Mouse (Mus musculus): ENCODE results near the gene Phf24. TPM values are rescaled to one million over a fixed set of nuclear protein-coding genes. Genes with fewer than 3 reads are reported as not detected.

Phf24 gene
- polyA plus RNA-seq, 1 experiment from 2014 or later, result 1.1 TPM

- no peak overlapping the region for H3K27ac ChIP-seq (ENCODE audit: low read depth, low read length)
- 85% methylated on average over 16 of the region's 16 CpGs for WGBS
- no peaks in the 10 kb centered on the region for H3K9me3 ChIP-seq (ENCODE audit: control insufficient read depth, low read length)
- H3K4me2 ChIP-seq (replicated peaks; ENCODE audit: low read depth, low read length), result no peak overlapping the region
- no peak overlapping the region for H3K9ac ChIP-seq (ENCODE audit: low read depth, low read length)
- no peaks in the 10 kb centered on the region for H3K36me3 ChIP-seq (ENCODE audit: control insufficient read depth, insufficient read depth, low read length)
- H3K4me1 ChIP-seq (ENCODE audit: control insufficient read depth, insufficient read depth, low read length), result no peaks in the 10 kb centered on the region
- H3K27me3 ChIP-seq (ENCODE audit: control insufficient read depth, insufficient read depth, low read length), result no peaks in the 10 kb centered on the region
- no peak overlapping the region for H3K4me3 ChIP-seq (ENCODE audit: low read length)
- no peak for ATAC-seq (ENCODE audit: low FRiP score, low TSS enrichment)
Observed at GRCm38 (mm10) chr4:42879829-42880676, 36.4 kb upstream of the Phf24 start.

DNA sequence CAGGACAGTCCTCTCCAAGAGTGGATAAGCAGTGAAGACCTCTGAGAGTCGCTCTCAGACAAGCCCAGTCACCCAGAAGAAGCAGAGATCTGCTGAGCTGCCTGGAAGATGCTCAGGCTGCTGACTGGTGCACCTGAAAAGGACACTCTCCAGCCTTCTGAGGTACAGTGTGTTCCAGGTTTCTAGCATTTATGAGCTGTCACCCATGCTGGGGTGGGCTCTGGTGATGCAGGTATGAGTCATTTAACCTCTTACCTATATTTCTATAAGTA lies 35.8 kb upstream of the Phf24 start:
- Histone ChIP-seq H3K27me3 (ENCODE audit: control insufficient read depth, insufficient read depth, low read length) (no peaks in the 10 kb centered on the region), H3K36me3 (ENCODE audit: control insufficient read depth, insufficient read depth, low read length) (no peaks in the 10 kb centered on the region), H3K4me2 (replicated peaks; ENCODE audit: low read depth, low read length) (no peak overlapping the region), H3K4me3 (ENCODE audit: low read length) (no peak overlapping the region), H3K9ac (ENCODE audit: low read depth, low read length) (no peak overlapping the region), H3K4me1 (ENCODE audit: control insufficient read depth, insufficient read depth, low read length) (no peaks in the 10 kb centered on the region), H3K27ac (ENCODE audit: low read depth, low read length) (no peak overlapping the region), H3K9me3 (ENCODE audit: control insufficient read depth, low read length) (no peaks in the 10 kb centered on the region)
- 67% methylated on average over 1 of the region's 1 CpGs for WGBS
- no peak for ATAC-seq (ENCODE audit: low FRiP score, low TSS enrichment)

DNA sequence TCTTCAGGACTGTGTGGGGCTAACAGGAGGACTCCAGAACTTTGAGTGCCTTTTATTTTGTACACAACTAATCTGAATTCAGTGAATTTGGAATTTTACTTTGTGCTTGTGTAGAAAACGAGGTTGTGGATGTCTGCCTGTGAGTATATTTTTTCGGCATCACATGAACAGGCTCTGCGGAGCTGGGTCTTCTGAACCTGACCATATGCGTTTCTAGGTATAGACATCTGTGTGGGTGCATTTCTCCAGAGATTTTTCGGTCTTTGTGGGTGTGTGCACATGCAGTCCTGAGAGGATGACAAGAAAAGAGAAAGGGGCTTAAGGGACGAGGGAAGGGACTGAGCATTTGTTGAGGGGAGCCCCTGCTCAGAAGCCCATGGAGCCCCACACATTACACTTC lies 29.5 kb upstream of the Phf24 start:
- Histone ChIP-seq H3K4me1 (ENCODE audit: control insufficient read depth, insufficient read depth, low read length) (no peaks in the 10 kb centered on the region), H3K27ac (ENCODE audit: low read depth, low read length) (no peak overlapping the region), H3K9me3 (ENCODE audit: control insufficient read depth, low read length) (no peaks in the 10 kb centered on the region), H3K9ac (ENCODE audit: low read depth, low read length) (no peak overlapping the region), H3K4me3 (ENCODE audit: low read length) (no peak overlapping the region), H3K27me3 (ENCODE audit: control insufficient read depth, insufficient read depth, low read length) (no peaks in the 10 kb centered on the region), H3K36me3 (ENCODE audit: control insufficient read depth, insufficient read depth, low read length) (no peaks in the 10 kb centered on the region), H3K4me2 (replicated peaks; ENCODE audit: low read depth, low read length) (no peak overlapping the region)
- no peak for ATAC-seq (ENCODE audit: low FRiP score, low TSS enrichment)
- 87% methylated on average over 6 of the region's 6 CpGs for WGBS

DNA sequence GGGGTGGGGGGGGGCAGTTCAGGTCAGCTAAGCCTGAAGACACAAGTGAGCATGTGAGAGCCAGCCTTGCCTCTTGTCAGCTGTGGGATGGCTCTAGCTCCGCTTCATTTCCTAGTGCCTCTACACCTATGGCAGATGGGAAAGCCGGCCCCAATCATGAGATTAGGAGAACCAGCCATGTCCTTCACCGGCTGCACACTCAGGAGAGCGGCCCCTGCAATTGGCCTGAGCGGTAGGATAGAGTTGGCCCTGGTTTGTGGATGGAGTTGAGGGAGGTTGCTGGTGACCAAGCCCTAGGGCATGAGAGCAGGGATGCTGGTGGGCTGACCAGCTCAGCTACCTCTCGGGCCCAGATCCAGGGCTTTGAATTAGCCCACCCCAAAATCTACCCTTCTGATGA lies 27.7 kb upstream of the Phf24 start:
- ATAC-seq (ENCODE audit: low FRiP score, low TSS enrichment), result no peak
- no peaks in the 10 kb centered on the region for H3K4me1 ChIP-seq (ENCODE audit: control insufficient read depth, insufficient read depth, low read length)
- H3K36me3 ChIP-seq (ENCODE audit: control insufficient read depth, insufficient read depth, low read length), result no peaks in the 10 kb centered on the region
- H3K9me3 ChIP-seq (ENCODE audit: control insufficient read depth, low read length), result no peaks in the 10 kb centered on the region
- no peaks in the 10 kb centered on the region for H3K27me3 ChIP-seq (ENCODE audit: control insufficient read depth, insufficient read depth, low read length)
- H3K27ac ChIP-seq (ENCODE audit: low read depth, low read length), result no peak overlapping the region
- 91% methylated on average over 6 of the region's 6 CpGs for WGBS
- H3K9ac ChIP-seq (ENCODE audit: low read depth, low read length), result no peak overlapping the region
- H3K4me2 ChIP-seq (replicated peaks; ENCODE audit: low read depth, low read length), result no peak overlapping the region
- H3K4me3 ChIP-seq (ENCODE audit: low read length), result no peak overlapping the region

GRCm38 (mm10) chr4:42891176-42891575 lies 25.3 kb upstream of the Phf24 start:
- ATAC-seq (ENCODE audit: low FRiP score, low TSS enrichment), result no peak
- H3K4me1 ChIP-seq (ENCODE audit: control insufficient read depth, insufficient read depth, low read length), result no peaks in the 10 kb centered on the region
- 71% methylated on average over 7 of the region's 7 CpGs for WGBS
- no peaks in the 10 kb centered on the region for H3K9me3 ChIP-seq (ENCODE audit: control insufficient read depth, low read length)
- H3K27me3 ChIP-seq (ENCODE audit: control insufficient read depth, insufficient read depth, low read length), result no peaks in the 10 kb centered on the region
- no peaks in the 10 kb centered on the region for H3K36me3 ChIP-seq (ENCODE audit: control insufficient read depth, insufficient read depth, low read length)
- H3K4me3 ChIP-seq (ENCODE audit: low read length), result no peak overlapping the region
- no peak overlapping the region for H3K9ac ChIP-seq (ENCODE audit: low read depth, low read length)
- no peak overlapping the region for H3K4me2 ChIP-seq (replicated peaks; ENCODE audit: low read depth, low read length)
- no peak overlapping the region for H3K27ac ChIP-seq (ENCODE audit: low read depth, low read length)

DNA sequence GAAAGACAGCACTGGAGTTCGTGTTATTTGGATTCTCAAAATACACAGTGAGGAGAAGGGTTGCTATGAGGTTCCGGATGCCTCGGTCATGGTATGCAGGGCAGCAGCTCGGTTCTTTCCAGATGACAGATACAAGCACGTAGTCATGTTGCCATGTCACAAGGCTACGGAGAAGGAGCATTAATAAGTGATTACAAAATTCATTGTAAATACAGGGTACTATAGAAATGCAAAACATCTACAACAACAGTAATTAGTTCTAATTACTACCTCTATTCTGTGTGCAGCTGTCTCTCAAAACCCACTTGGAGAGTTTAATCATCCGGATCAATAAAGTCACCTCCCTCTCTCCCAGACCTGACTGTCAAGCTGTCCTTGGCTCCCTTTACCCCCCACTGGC lies 21.3 kb upstream of the Phf24 start:
- WGBS, result 78% methylated on average over 7 of the region's 7 CpGs
- H3K27me3 ChIP-seq (ENCODE audit: control insufficient read depth, insufficient read depth, low read length), result no peaks in the 10 kb centered on the region
- H3K4me1 ChIP-seq (ENCODE audit: control insufficient read depth, insufficient read depth, low read length), result no peaks in the 10 kb centered on the region
- no peak overlapping the region for H3K4me2 ChIP-seq (replicated peaks; ENCODE audit: low read depth, low read length)
- no peaks in the 10 kb centered on the region for H3K9me3 ChIP-seq (ENCODE audit: control insufficient read depth, low read length)
- no peaks in the 10 kb centered on the region for H3K36me3 ChIP-seq (ENCODE audit: control insufficient read depth, insufficient read depth, low read length)
- no peak overlapping the region for H3K9ac ChIP-seq (ENCODE audit: low read depth, low read length)
- no peak overlapping the region for H3K27ac ChIP-seq (ENCODE audit: low read depth, low read length)
- no peak overlapping the region for H3K4me3 ChIP-seq (ENCODE audit: low read length)
- ATAC-seq (ENCODE audit: low FRiP score, low TSS enrichment), result no peak

GRCm38 (mm10) chr4:42898914-42899313 lies 17.5 kb upstream of the Phf24 start:
- 41% methylated on average over 3 of the region's 3 CpGs for WGBS
- Histone ChIP-seq H3K9me3 (ENCODE audit: control insufficient read depth, low read length) (no peaks in the 10 kb centered on the region), H3K36me3 (ENCODE audit: control insufficient read depth, insufficient read depth, low read length) (no peaks in the 10 kb centered on the region), H3K4me2 (replicated peaks; ENCODE audit: low read depth, low read length) (no peak overlapping the region), H3K27me3 (ENCODE audit: control insufficient read depth, insufficient read depth, low read length) (no peaks in the 10 kb centered on the region), H3K4me1 (ENCODE audit: control insufficient read depth, insufficient read depth, low read length) (no peaks in the 10 kb centered on the region), H3K4me3 (ENCODE audit: low read length) (no peak overlapping the region), H3K9ac (ENCODE audit: low read depth, low read length) (no peak overlapping the region), H3K27ac (ENCODE audit: low read depth, low read length) (no peak overlapping the region)
- no peak for ATAC-seq (ENCODE audit: low FRiP score, low TSS enrichment)

- ATAC-seq (ENCODE audit: low FRiP score, low TSS enrichment), result no peak
- Histone ChIP-seq H3K9ac (ENCODE audit: low read depth, low read length) (no peak overlapping the region), H3K27ac (ENCODE audit: low read depth, low read length) (no peak overlapping the region), H3K4me1 (ENCODE audit: control insufficient read depth, insufficient read depth, low read length) (no peaks in the 10 kb centered on the region), H3K4me2 (replicated peaks; ENCODE audit: low read depth, low read length) (no peak overlapping the region), H3K9me3 (ENCODE audit: control insufficient read depth, low read length) (no peaks in the 10 kb centered on the region), H3K27me3 (ENCODE audit: control insufficient read depth, insufficient read depth, low read length) (no peaks in the 10 kb centered on the region), H3K36me3 (ENCODE audit: control insufficient read depth, insufficient read depth, low read length) (no peaks in the 10 kb centered on the region), H3K4me3 (ENCODE audit: low read length) (no peak overlapping the region)
- 69% methylated on average over 5 of the region's 5 CpGs for whole genome bisulfite sequencing
Observed at GRCm38 (mm10) chr4:42900878-42901277, 15.6 kb upstream of the Phf24 start.

- Histone ChIP-seq H3K4me1 (ENCODE audit: control insufficient read depth, insufficient read depth, low read length) (no peaks in the 10 kb centered on the region), H3K4me2 (replicated peaks; ENCODE audit: low read depth, low read length) (no peak overlapping the region), H3K4me3 (ENCODE audit: low read length) (no peak overlapping the region), H3K27ac (ENCODE audit: low read depth, low read length) (no peak overlapping the region), H3K36me3 (ENCODE audit: control insufficient read depth, insufficient read depth, low read length) (no peaks in the 10 kb centered on the region), H3K9ac (ENCODE audit: low read depth, low read length) (no peak overlapping the region), H3K9me3 (ENCODE audit: control insufficient read depth, low read length) (no peaks in the 10 kb centered on the region), H3K27me3 (ENCODE audit: control insufficient read depth, insufficient read depth, low read length) (no peaks in the 10 kb centered on the region)
- 58% methylated on average over 9 of the region's 9 CpGs for WGBS
- no peak for ATAC-seq (ENCODE audit: low FRiP score, low TSS enrichment)
Observed at GRCm38 (mm10) chr4:42902174-42902573, 14.3 kb upstream of the Phf24 start.

All from kidney, embryonic 14.5 days (tissue).